Mouse (Mus musculus) ES-E14 (cell line): ENCODE data around the gene Isy1.

Experiments used
- CHD2 ChIP-seq: IDR thresholded peaks from 2 replicates; pipeline ENCODE4 v1.6.1; 2014; ENCODE audit warnings: mild to moderate bottlenecking, low read depth, low read length, inconsistent platforms
- HCFC1 ChIP-seq: IDR thresholded peaks from 2 replicates; pipeline ENCODE4 v1.6.1; 2012; ENCODE audit warnings: low read length, inconsistent platforms, borderline replicate concordance; ENCODE audit not compliant: insufficient read depth
- MAFK ChIP-seq: IDR thresholded peaks from 2 replicates; pipeline ENCODE4 v1.6.1; 2014; ENCODE audit warnings: mild to moderate bottlenecking, low read depth, low read length, inconsistent platforms; ENCODE audit not compliant: insufficient read depth
- ZC3H11A ChIP-seq: IDR thresholded peaks from 2 replicates; pipeline ENCODE4 v1.6.1; 2012; ENCODE audit warnings: low read depth, mild to moderate bottlenecking, inconsistent platforms, low read length, borderline replicate concordance
- ZNF384 ChIP-seq: IDR thresholded peaks from 2 replicates; pipeline ENCODE4 v1.6.1; 2012; ENCODE audit warnings: low read depth, low read length, inconsistent platforms

- TF ChIP-seq ZNF384 (no peak), ZC3H11A (no peak), MAFK (no peak), HCFC1 (no peak), CHD2 (no peak)
These were observed 18.5 kb upstream of the Isy1 start for GRCm38 (mm10) chr6:87857071-87857470.
